ENCODE assay signal across 19 mouse cellular contexts in the genomic region with DNA sequence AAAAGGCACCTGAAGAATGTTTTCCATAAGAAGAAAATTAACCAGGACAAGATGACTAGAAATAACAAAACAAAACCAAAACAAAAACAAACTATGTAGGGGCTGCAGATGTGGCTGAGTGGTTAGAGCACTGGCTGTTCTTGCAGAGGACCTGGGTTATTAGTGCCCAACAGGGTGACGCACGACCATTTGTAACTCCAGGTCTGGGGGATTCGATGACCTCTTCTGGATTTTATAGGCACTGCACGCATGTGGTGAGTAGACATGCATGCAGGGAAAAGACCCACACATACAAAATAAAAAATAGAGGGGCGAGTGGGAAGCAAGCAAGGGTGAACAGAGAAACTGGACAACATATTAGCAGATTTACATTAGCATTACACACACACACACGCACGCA. TPM values are rescaled to one million over a fixed set of nuclear protein-coding genes. Genes with fewer than 3 reads are reported as not detected.
DNase-seq lines count a peak whose midpoint lies in the region; ATAC-seq and TF ChIP-seq lines count a peak whose summit lies in the region.
"Had no signal": no experiment of that assay in that cellular context is flagged by ENCODE, and none has a peak within 500 bp of the region (broad histone marks: within the 10 kb centered on the region; RNA-seq: fewer than 3 reads in every experiment).

No protein-coding gene starts in this region.

- ATAC-seq in kidney, postnatal 0 days (replicated peaks; ENCODE audit: low FRiP score, low read depth), result no peak
- no peak for ATAC-seq in midbrain, postnatal 0 days (ENCODE audit: low FRiP score)
- no peak for ATAC-seq in midbrain, embryonic 16.5 days
- ATAC-seq: forebrain, embryonic 16.5 days had no signal

- no peaks in the 10 kb centered on the region for H3K27me3 ChIP-seq in kidney, postnatal 0 days (ENCODE audit: insufficient read depth, low read length)
- no peaks in the 10 kb centered on the region for H3K27me3 ChIP-seq in midbrain, postnatal 0 days (ENCODE audit: insufficient read depth, low read length)
- H3K27me3 ChIP-seq in midbrain, embryonic 16.5 days (ENCODE audit: control insufficient read depth, insufficient read depth, low read depth, low read length), result no peaks in the 10 kb centered on the region
- H3K27me3 ChIP-seq: embryonic facial prominence, embryonic 12.5 days; heart, embryonic 13.5 days; neural tube, embryonic 15.5 days had no signal

- no peaks in the 10 kb centered on the region for H3K4me1 ChIP-seq in kidney, postnatal 0 days (replicated peaks; ENCODE audit: insufficient read depth, low read length)
- no peaks in the 10 kb centered on the region for H3K4me1 ChIP-seq in midbrain, postnatal 0 days (ENCODE audit: insufficient read depth, low read length)
- no peaks in the 10 kb centered on the region for H3K4me1 ChIP-seq in midbrain, embryonic 16.5 days (ENCODE audit: control insufficient read depth, insufficient read depth, low read length)
- H3K4me1 ChIP-seq: embryonic facial prominence, embryonic 12.5 days; heart, embryonic 13.5 days; neural tube, embryonic 15.5 days had no signal

- whole genome bisulfite sequencing in kidney, postnatal 0 days, result 77% methylated on average over 7 of the region's 7 CpGs
- WGBS in midbrain, postnatal 0 days, result 73% methylated on average over 7 of the region's 7 CpGs
- 83% methylated on average over 7 of the region's 7 CpGs for WGBS in midbrain, embryonic 16.5 days

- H3K9me3 ChIP-seq in kidney, postnatal 0 days (replicated peaks; ENCODE audit: low read length), result no peaks in the 10 kb centered on the region
- H3K9me3 ChIP-seq in midbrain, postnatal 0 days (ENCODE audit: low read length), result no peaks in the 10 kb centered on the region
- no peaks in the 10 kb centered on the region for H3K9me3 ChIP-seq in midbrain, embryonic 16.5 days (replicated peaks; ENCODE audit: control insufficient read depth, low read length, poor library complexity, severe bottlenecking)
- H3K9me3 ChIP-seq: embryonic facial prominence, embryonic 12.5 days; neural tube, embryonic 15.5 days had no signal

- intact Hi-C loops in heart, postnatal 10 days (cut with DNase I), result no loop called here

- DNase-seq in kidney, postnatal 0 days (ENCODE audit: low spot score), result no peak
- no peak for DNase-seq in kidney, postnatal 25 days
- no peak for DNase-seq in midbrain, postnatal 0 days (ENCODE audit: low spot score)
- no peak for DNase-seq in brain, embryonic 14.5 days (ENCODE audit: low read depth)
- no peak for DNase-seq in cerebellum, adult 11-12 months
- no peak for DNase-seq in heart, postnatal 10 days
- DNase-seq: cerebellum, adult 9-10 months; heart, adult 18-20 months; heart, postnatal 4 days; lung, adult 18-20 months; midbrain, embryonic 14.5 days; thymus, postnatal 36 days had no signal

- no peak for TF ChIP-seq POLR2A in brain, embryonic 14.5 days (IDR thresholded peaks at IDR 0.05; ENCODE audit: borderline replicate concordance, extremely low read depth, insufficient read depth, insufficient read length, poor library complexity, severe bottlenecking)

- no peaks in the 10 kb centered on the region for H3K36me3 ChIP-seq in kidney, postnatal 0 days (ENCODE audit: insufficient read depth, low read length)
- H3K36me3 ChIP-seq in midbrain, postnatal 0 days (ENCODE audit: insufficient read depth, low read length), result no peaks in the 10 kb centered on the region
- H3K36me3 ChIP-seq in midbrain, embryonic 16.5 days (ENCODE audit: control insufficient read depth, insufficient read depth, low read length), result no peaks in the 10 kb centered on the region
- H3K36me3 ChIP-seq: embryonic facial prominence, embryonic 12.5 days; G1E; heart, embryonic 13.5 days; neural tube, embryonic 15.5 days had no signal

- H3K4me2 ChIP-seq in kidney, postnatal 0 days (ENCODE audit: low read length), result no peak overlapping the region
- H3K4me2 ChIP-seq in midbrain, postnatal 0 days (ENCODE audit: low read depth, low read length, poor library complexity, severe bottlenecking), result no peak overlapping the region
- no peak overlapping the region for H3K4me2 ChIP-seq in midbrain, embryonic 16.5 days (ENCODE audit: low read length)
- H3K4me2 ChIP-seq: embryonic facial prominence, embryonic 12.5 days; heart, embryonic 13.5 days; neural tube, embryonic 15.5 days had no signal

- no peak overlapping the region for H3K4me3 ChIP-seq in kidney, postnatal 0 days (replicated peaks; ENCODE audit: low read depth, low read length)
- no peak overlapping the region for H3K4me3 ChIP-seq in midbrain, postnatal 0 days (ENCODE audit: low read depth, low read length)
- H3K4me3 ChIP-seq in midbrain, embryonic 16.5 days (ENCODE audit: low read depth, low read length), result no peak overlapping the region
- H3K4me3 ChIP-seq: embryonic facial prominence, embryonic 12.5 days; heart, embryonic 13.5 days; neural tube, embryonic 15.5 days had no signal

- H3K27ac ChIP-seq in kidney, postnatal 0 days, result no peak overlapping the region
- no peak overlapping the region for H3K27ac ChIP-seq in midbrain, postnatal 0 days (ENCODE audit: low read depth, low read length)
- H3K27ac ChIP-seq in midbrain, embryonic 16.5 days (ENCODE audit: low read length), result no peak overlapping the region
- H3K27ac ChIP-seq: embryonic facial prominence, embryonic 12.5 days; heart, embryonic 13.5 days; macrophage; neural tube, embryonic 15.5 days had no signal

- peak; percentile 43; the same call in 1 of the 2 replicates for TF ChIP-seq CTCF in kidney, postnatal 0 days (IDR thresholded peaks at IDR 0.05; ENCODE audit: low read depth)
- TF ChIP-seq CTCF in midbrain, postnatal 0 days (IDR thresholded peaks at IDR 0.05), result peak; percentile 37
- peak; percentile 3; the same call in 1 of the 2 replicates for TF ChIP-seq CTCF in brain, embryonic 14.5 days (IDR thresholded peaks at IDR 0.05; ENCODE audit: borderline replicate concordance, extremely low read depth, insufficient read depth, insufficient read length)

- no peak overlapping the region for H3K9ac ChIP-seq in kidney, postnatal 0 days (ENCODE audit: low read depth, low read length)
- H3K9ac ChIP-seq in midbrain, postnatal 0 days (replicated peaks; ENCODE audit: low read length, poor library complexity, severe bottlenecking), result no peak overlapping the region
- no peak overlapping the region for H3K9ac ChIP-seq in midbrain, embryonic 16.5 days (ENCODE audit: low read depth, low read length)
- H3K9ac ChIP-seq: embryonic facial prominence, embryonic 12.5 days; heart, embryonic 13.5 days; neural tube, embryonic 15.5 days had no signal

RNA-seq across cellular contexts. Expression of a gene that starts 38.2 kb away (rescaled TPM):
- polyA plus RNA-seq in kidney, postnatal 0 days (2015; fragmentation: Nextera tagmentation; extraction: Ambion mirVana), result 112 and 115 TPM in 2 replicates
- total RNA-seq in midbrain, postnatal 0 days (2014; rRNA removed), result 14.6 and 18.3 TPM in 2 replicates
- 17.8 and 18.8 TPM in 2 replicates for polyA plus RNA-seq in midbrain, postnatal 0 days (2015; fragmentation: Nextera tagmentation; extraction: Ambion mirVana)
- polyA plus RNA-seq in midbrain, embryonic 16.5 days (2015; fragmentation: Nextera tagmentation; extraction: Ambion mirVana), result 10.2 and 10.8 TPM in 2 replicates
- polyA plus RNA-seq in brain, embryonic 14.5 days (2012; rRNA removed), result 5.5 and 6.5 TPM in 2 replicates
- 1 to 10 TPM; 5.9 to 7.5 TPM for total RNA-seq in heart, postnatal 10 days (2021)
- polyA plus RNA-seq: macrophage had no signal

RNA-seq across cellular contexts. Expression of a gene that starts 50.4 kb away (rescaled TPM):
- 604 and 688 TPM in 2 replicates for polyA plus RNA-seq in kidney, postnatal 0 days (2015; fragmentation: Nextera tagmentation; extraction: Ambion mirVana)
- 217 and 224 TPM in 2 replicates for total RNA-seq in midbrain, postnatal 0 days (2014; rRNA removed)
- polyA plus RNA-seq in midbrain, postnatal 0 days (2015; fragmentation: Nextera tagmentation; extraction: Ambion mirVana), result 328 and 334 TPM in 2 replicates
- polyA plus RNA-seq in midbrain, embryonic 16.5 days (2015; fragmentation: Nextera tagmentation; extraction: Ambion mirVana), result 300 and 310 TPM in 2 replicates
- polyA plus RNA-seq in brain, embryonic 14.5 days (2012; rRNA removed), result 222 and 324 TPM in 2 replicates
- total RNA-seq in heart, postnatal 10 days (2021), result 100 to 1,000 TPM; 157 to 159 TPM
